Mouse (Mus musculus) erythroblast, embryonic 14.5 days (primary cell): ENCODE measurements around the gene Sin3a.

Experiments used
- GATA1 ChIP-seq: IDR thresholded peaks from 2 replicates; pipeline ENCODE4 v1.6.1; 2012; ENCODE audit warnings: low read length, inconsistent platforms, mixed read lengths
- TAL1 ChIP-seq: IDR thresholded peaks from 3 replicates; pipeline ENCODE4 v1.6.1; 2012; ENCODE audit warnings: low read length, inconsistent platforms, mixed read lengths

DNA sequence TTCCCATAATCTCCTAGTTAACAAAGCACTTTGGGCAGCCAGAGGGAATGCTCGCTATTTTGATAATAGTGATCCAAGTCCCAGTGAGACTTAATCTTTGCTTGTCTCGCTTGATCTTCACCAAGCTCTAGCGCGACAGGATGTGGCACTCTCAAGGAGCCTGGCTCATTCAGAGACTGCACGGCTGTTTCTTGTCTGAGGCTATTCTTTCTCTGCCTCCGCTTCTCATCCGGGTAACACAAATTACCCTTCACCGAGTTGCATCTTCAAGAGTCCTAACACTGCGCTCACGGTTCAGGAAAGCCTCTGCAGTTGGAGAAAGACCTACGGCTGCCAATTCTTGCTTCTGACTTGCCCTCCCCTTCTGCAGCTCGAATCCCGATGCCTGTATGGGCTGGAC is 85.7 kb downstream of the Sin3a start:
- no peak for TF ChIP-seq GATA1
- TF ChIP-seq TAL1, result no peak
